Mouse (Mus musculus): ENCODE data around the gene Vav1.

Vav1 gene

GRCm38 (mm10) chr17:57335673-57336303 is 56.9 kb downstream of the Vav1 start:
- DNase-seq (ENCODE audit: low read depth, low spot score) = peak; percentile 60

DNA sequence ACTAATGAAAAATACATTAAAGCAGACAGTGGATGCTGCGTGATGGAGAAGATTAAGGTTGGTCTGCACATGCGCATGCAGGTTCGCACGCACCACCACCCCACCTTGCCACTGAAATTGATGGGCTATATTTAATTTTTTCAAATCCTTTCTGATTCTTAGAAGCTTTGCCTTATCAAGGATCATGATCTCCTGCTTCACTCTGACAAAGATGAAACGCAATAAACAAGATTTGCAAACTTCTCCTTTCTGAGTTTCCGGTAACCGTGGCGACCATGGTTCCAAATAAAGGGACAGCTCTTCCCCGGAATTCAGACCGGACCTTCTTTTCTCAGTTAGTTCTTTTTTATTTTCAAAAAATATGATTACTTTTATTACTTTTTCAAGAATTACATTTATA is 59.1 kb downstream of the Vav1 start:
- no peak for DNase-seq (ENCODE audit: low read depth, low spot score)

DNA sequence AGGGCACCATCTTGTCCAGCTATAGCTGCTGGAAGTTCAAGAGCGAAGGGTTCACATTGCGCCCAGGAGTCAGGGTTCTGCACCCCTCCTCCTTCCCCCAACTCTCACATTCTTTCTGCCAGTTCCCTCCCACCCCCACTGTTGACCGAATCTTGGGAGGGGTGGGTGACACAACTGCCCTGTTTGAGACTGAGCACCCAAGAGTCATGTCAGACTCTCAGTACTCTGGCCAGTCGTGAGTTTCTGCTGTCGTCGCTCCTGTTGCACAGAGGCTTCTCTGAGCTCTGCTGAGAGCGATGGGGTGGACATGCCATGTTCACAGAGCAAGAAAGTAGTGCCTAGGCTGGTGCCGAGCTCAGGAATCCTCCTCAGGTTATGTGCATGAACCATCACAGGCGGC is 60.4 kb downstream of the Vav1 start:
- no peak for DNase-seq (ENCODE audit: low read depth, low spot score)

DNA sequence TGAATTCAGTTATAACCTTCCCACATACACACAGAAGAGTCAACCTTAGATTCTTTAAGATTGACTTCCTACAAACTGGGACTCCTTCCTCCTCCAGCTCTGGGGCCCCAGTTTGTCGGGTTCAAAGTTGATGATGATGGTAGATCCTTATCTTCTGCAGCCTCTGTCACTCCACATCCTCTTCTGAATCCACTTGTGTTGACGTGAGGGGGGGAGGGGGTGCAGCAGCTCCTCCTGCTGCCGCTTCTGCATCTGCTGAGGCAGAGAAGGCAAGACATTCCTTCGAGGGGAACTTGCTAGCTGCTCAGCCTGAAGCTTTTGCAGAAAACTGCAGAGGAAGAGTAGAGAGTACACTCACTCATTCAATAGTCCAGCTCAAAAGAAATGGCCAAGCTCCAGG is 62.7 kb downstream of the Vav1 start:
- DNase-seq (ENCODE audit: low read depth, low spot score) = no peak

GRCm38 (mm10) chr17:57344029-57344707 is 65.3 kb downstream of the Vav1 start:
- DNase-seq (ENCODE audit: low read depth, low spot score) = no peak

GRCm38 (mm10) chr17:57347017-57347416 is 68.1 kb downstream of the Vav1 start:
- no peak for DNase-seq (ENCODE audit: low read depth, low spot score)

DNA sequence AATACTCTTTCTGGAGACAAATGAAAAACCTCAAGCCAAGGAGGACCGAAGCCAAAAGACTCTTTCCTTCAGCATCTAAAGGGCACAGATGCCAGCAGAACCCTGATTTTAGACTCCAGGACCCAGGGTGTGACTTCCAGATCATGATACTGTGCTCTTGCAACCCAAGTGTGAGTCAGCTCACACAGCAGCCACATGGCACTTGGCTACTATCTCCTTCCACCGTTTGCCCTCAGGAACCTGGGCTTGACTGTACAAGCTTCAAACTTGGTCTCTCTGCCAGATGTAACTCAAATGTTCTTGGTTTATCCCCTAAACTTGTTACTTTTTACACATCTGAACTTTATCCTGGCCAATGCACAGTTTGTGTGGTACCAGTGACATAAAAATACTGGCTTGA is 68.9 kb downstream of the Vav1 start:
- DNase-seq (ENCODE audit: low read depth, low spot score) = no peak

- no peak for DNase-seq (ENCODE audit: low read depth, low spot score)
Observed at GRCm38 (mm10) chr17:57349067-57349466, 70.2 kb downstream of the Vav1 start.

DNA sequence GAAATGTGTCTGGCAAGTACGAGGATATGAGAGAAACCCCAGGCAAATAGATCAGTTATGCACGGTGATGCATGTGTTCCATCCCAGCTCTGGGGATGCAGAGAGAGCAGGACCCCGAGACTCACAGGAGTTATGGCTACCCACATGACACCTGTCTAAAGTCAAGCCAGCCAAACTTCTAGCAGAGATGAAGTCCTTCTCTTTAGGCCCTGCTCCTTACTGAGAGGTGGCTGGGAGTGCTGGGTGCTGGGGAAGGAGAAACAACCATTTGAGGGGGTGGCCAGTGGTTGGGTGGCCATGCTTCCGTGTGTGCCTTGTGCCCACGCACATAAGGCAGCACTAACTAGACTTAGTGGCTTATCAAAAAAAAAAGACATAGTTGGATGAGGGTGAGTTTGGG is 71.3 kb downstream of the Vav1 start:
- no peak for DNase-seq (ENCODE audit: low read depth, low spot score)

DNA sequence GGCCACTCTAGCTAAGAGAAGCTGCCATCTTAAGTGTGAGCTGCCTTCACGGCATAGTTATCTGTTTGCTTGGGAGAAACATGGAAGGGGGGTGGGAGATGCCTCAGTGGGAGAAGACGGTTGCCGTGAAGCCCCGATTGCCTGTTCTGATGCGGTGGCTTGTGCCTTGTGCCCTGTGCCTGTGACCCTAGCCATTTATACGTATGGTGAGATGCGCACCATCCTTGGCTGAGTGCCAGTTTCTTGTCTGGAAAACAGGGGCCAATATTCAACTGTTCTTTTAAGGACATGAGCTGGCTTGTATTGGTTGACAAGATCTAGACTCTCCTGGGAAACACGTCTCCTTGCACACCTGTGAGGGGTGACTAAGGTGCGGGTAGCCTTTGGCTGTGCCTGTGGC is 72.2 kb downstream of the Vav1 start:
- DNase-seq (ENCODE audit: low read depth, low spot score) = no peak

DNA sequence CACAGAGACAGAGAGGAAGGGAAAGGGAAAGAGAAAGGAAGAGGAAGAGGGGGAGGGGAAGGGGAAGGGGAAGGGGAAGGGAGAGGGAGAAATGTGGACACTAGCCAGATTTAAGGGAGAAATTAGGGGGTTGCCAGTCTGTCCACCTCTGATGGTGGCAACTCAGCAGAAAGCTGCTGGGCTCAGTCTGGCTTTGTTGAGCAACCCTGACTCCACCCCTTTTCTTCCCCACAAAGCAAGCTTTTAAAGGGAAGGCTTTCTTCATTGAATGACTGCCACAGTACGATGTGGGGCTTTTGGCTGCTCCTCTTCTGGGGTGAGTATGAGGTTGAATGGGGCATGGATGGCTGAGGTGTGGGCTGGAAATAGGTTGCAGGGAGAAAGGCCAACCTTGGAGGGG is 79.5 kb downstream of the Vav1 start, which contains the start of gene Adgre1:
TSS of gene Adgre1 (plus strand) at position 251 of the 400 bp plus-strand sequence.
- DNase-seq (ENCODE audit: low read depth, low spot score) = no peak

- DNase-seq (ENCODE audit: low read depth, low spot score) = no peak
Observed at GRCm38 (mm10) chr17:57359485-57360241, 80.8 kb downstream of the Vav1 start.
